Mouse (Mus musculus): ENCODE measurements around the gene Slc33a1. TPM values are rescaled to one million over a fixed set of nuclear protein-coding genes. Genes with fewer than 3 reads are reported as not detected.

Slc33a1 gene
- polyA plus RNA-seq (2015; fragmentation: Nextera tagmentation; extraction: Ambion mirVana): 17.4 and 17.8 TPM in 2 replicates

DNA sequence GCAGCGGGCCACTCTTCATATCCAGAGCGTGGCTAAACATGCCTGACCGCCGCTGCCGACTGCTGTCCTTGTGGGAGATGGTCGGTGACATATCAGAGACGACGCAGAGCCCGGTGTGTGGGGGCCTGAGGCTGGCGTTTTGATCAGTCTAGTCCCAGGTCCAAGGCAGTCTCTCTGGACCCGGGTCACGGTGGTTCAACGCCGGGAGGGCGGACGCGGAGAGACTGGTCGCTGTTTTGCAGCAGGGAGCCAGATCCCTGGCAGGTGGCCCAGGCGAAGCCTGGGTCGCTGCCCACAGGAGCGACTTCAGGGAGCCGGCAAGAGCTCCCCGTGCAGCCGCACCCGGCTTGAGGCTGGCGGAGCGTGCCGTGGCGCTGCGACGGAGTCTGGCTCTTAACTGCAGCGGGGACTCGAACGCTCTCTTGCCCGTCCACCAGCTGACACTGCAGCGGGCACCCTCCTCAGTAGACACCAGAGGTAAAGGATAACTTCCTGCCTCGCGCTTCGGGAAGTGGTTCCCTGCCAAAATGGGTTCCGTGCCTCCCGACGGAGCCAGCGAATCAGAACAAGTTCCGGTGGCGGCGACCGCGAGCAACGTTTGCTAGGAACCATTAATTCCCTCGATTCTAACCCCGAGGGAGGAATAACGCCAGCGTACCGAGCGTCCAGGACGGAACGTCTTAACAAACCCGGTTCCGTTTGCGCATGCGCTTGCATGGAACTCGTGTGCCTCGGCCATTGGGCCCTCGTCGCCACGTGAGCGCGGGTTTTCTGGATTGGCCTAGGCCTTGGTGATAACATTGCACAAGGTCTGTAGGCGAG is at the start of gene Slc33a1:
Slc33a1 (minus strand) TSS at position 669 of the 822 bp plus-strand sequence.
- Histone ChIP-seq H3K4me2 (peak within 1 kb of the TSS; percentile 70), H3K9me3 (no peaks in the 10 kb centered on the region), H3K9ac (peak within 1 kb of the TSS; percentile 86), H3K27me3 (0 out of 2 replicates have a peak, but pooled peaks cover 10% of the 10 kb centered on the region), H3K36me3 (no peaks in the 10 kb centered on the region), H3K4me3 (peak within 1 kb of the TSS; percentile 89), H3K27ac (replicated peaks) (peak within 1 kb of the TSS; percentile 90), H3K4me1 (replicated peaks) (peaks cover 36% of the 10 kb centered on the region)
- under 1% methylated on average over 69 of the region's 69 CpGs for WGBS
- ATAC-seq (ENCODE audit: low FRiP score, low read depth): peak; percentile 99

DNA sequence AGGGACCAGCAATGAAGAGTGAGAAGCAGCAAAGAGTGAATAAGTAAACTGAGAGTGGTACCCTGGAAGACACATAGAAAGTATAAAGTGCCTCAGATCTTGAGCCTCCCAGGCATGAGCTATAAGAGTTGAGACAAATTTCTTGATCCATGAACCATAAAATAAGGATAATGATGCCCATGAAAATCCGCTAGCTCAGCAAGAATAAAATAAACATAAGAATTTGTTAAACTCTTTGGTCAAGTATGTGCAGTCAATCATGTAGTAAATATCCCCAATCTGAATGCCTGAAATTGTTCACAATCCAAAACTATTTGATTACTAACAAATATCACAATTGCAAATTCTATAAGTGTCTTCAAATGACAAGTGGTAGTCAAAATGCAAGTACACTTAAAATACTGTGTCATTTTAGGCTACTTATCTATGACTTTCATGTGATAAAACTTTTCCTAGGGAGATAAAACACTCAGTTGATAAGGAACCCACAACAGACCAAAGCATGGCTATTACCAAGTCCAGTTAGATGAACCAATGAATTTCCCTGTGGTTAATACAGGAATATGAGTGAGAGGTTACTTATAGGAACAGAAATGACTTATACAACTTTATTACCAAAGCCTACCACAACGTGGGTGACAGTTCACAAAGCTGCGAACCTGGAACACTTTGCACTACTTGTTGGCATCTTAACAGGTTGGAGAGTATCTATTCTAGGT is 24.3 kb upstream of the Slc33a1 start:
- Histone ChIP-seq H3K4me1 (replicated peaks) (no peaks in the 10 kb centered on the region), H3K27me3 (no peaks in the 10 kb centered on the region), H3K27ac (replicated peaks) (no peak overlapping the region), H3K9ac (no peak overlapping the region), H3K4me2 (no peak overlapping the region), H3K9me3 (no peaks in the 10 kb centered on the region), H3K4me3 (no peak overlapping the region), H3K36me3 (peaks cover 60% of the 10 kb centered on the region)
- ATAC-seq (ENCODE audit: low FRiP score, low read depth): no peak
- WGBS: 94% methylated on average over 3 of the region's 3 CpGs

DNA sequence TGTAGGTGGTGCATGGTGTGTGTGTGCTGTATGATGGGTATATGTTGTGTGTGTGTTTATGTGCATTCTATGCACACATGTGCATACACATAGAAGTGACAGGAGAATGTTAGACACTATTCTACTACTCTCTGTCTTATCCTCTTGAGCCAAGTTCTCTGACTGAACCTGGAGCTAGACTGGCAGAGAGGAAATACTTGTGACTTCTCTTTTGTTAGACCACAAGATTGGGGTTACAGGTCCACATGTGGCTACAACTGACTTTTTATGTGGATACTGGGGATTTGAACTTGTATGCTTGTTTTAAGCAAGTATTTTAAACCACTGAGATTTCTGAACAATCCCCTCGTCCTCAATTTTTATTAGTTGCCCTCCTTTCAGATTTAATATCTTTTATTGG is 22.1 kb upstream of the Slc33a1 start:
- 93% methylated on average over 1 of the region's 1 CpGs for WGBS
- ATAC-seq (ENCODE audit: low FRiP score, low read depth): no peak
- Histone ChIP-seq H3K27me3 (no peaks in the 10 kb centered on the region), H3K36me3 (peaks cover 50% of the 10 kb centered on the region), H3K9me3 (no peaks in the 10 kb centered on the region), H3K4me3 (no peak overlapping the region), H3K4me1 (replicated peaks) (no peaks in the 10 kb centered on the region), H3K4me2 (no peak overlapping the region), H3K9ac (no peak overlapping the region), H3K27ac (replicated peaks) (no peak overlapping the region)

DNA sequence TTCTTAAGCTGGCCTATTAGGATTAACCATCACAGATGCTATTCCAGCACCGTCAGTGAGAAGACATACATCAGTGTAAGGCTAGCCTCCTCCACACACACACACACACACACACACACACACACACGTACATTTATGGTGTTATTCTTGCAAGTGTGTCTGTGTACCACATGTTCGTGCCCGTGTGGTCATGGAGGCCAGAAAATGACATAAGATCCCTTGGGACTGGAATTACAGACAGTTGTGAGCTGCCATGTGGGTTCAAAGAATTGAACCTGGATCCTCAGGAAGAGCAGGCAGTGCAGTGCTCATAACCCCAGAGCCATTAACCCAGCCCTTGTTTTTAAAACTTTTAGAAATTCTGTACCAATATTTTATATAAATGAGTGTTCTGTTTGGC is 13.3 kb upstream of the Slc33a1 start:
- Histone ChIP-seq H3K9me3 (no peaks in the 10 kb centered on the region), H3K36me3 (peaks cover 12% of the 10 kb centered on the region), H3K4me1 (replicated peaks) (peaks cover 26% of the 10 kb centered on the region), H3K9ac (no peak overlapping the region), H3K27ac (replicated peaks) (no peak overlapping the region), H3K4me2 (peak overlapping the region; percentile 83), H3K4me3 (peak overlapping the region; percentile 76; the same call in 1 of the 2 replicates), H3K27me3 (no peaks in the 10 kb centered on the region)
- ATAC-seq (ENCODE audit: low FRiP score, low read depth): no peak
- 57% methylated on average over 4 of the region's 4 CpGs for WGBS

DNA sequence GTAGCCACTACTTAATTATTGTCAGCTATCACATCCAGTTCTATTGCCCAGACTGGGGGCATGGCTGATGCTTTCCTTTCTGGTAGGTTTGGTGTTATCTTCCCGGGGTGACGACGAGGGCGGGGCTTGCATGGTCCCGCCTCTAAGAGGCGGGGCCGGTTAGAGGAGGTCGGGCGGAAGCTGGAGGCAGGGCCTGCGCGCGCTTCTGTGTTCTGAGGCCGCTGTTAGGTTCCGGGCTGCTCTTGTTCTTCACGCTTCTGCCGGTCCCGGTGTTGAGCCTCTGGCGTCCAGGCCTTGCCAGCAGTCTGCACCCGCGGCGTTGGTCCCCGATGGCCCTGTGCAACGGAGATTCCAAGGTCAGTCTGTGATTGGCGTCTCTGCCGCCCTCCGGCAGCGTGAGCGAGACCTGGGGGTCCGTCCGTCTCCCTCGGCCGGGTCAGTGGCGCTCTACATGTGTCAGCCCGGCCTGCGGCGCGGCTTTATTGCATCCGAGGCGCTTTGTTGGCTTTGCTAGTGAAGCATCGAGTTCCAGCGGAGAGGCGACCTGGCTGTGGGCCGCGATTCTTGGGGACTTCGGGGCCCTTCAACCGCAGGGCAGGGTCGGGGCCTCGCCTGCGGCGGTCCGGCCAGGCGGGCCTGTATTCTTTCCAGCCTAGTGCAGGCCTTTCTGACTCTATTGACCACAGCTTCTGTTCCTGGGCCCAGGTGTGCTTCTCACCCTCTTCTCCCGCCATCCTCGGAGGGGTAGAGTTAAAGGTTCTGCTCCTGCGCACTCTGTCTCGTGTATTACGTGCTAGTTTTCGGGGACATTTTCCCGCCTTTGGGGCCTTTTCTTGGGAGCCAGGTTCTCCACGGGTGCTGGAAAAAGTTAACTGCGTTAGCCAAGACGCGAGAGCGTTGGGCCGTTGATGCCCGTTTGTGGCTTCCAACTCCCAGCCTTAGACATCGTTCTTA is 11.7 kb upstream of the Slc33a1 start, which contains the start of gene Gmps:
Gmps (plus strand) TSS at position 152 of the 954 bp plus-strand sequence.
- Histone ChIP-seq H3K27me3 (no peaks in the 10 kb centered on the region), H3K4me2 (peak within 1 kb of the TSS; percentile 83), H3K9ac (peak within 1 kb of the TSS; percentile 92), H3K27ac (replicated peaks) (peak within 1 kb of the TSS; percentile 89), H3K4me3 (peak within 1 kb of the TSS; percentile 76), H3K4me1 (replicated peaks) (peaks cover 26% of the 10 kb centered on the region), H3K9me3 (no peaks in the 10 kb centered on the region), H3K36me3 (peaks cover 7% of the 10 kb centered on the region)
- peak; percentile 99 for ATAC-seq (ENCODE audit: low FRiP score, low read depth)
- under 1% methylated on average over 67 of the region's 67 CpGs for WGBS

DNA sequence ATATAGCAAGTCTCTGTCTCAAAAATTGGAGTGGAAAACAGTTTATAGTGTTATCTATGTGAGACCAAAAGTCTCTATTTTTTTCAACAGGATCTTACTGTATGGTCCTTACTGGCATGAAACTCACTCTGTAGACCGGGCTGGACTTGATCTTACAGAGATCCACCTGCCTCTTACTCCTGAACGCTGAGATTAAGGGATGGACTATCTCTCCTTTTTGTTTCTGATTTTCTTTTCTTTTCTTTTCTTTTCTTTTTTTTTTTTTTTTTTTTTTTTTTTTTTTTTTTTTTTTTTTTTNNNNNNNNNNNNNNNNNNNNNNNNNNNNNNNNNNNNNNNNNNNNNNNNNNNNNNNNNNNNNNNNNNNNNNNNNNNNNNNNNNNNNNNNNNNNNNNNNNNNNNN is 1.4 kb upstream of the Slc33a1 start:
- H3K9ac ChIP-seq: no peak overlapping the region
- H3K36me3 ChIP-seq: no peaks in the 10 kb centered on the region
- WGBS: 72% methylated on average over 2 of the region's 2 CpGs
- H3K27me3 ChIP-seq: 0 out of 2 replicates have a peak, but pooled peaks cover 10% of the 10 kb centered on the region
- H3K4me2 ChIP-seq: no peak overlapping the region
- no peak for ATAC-seq (ENCODE audit: low FRiP score, low read depth)
- H3K27ac ChIP-seq (replicated peaks): no peak overlapping the region
- no peak overlapping the region for H3K4me3 ChIP-seq
- peaks cover 27% of the 10 kb centered on the region for H3K4me1 ChIP-seq (replicated peaks)
- H3K9me3 ChIP-seq: no peaks in the 10 kb centered on the region

DNA sequence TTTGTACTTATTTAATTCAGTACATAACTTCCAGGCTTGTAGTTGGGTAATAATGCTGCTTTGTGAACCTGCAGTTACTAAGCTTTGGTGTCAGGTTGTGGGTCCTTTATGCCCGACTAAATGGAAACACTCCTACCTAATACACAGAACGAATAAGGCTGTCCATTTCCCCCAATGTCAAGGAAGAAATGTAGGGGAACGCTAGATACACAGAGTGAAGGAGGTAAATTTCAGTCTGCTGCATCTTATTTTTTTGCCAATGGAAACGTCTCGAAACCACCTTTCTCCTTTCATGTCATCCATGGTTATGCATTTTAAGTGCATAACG is 318 bp upstream of the Slc33a1 start:
- H3K4me1 ChIP-seq (replicated peaks): peaks cover 31% of the 10 kb centered on the region
- H3K4me3 ChIP-seq: peak overlapping the region; percentile 89
- 78% methylated on average over 6 of the region's 6 CpGs for WGBS
- no peak for ATAC-seq (ENCODE audit: low FRiP score, low read depth)
- 0 out of 2 replicates have a peak overlapping the region, but pooled peaks have one; percentile 26 for H3K9ac ChIP-seq
- H3K9me3 ChIP-seq: no peaks in the 10 kb centered on the region
- peak overlapping the region; percentile 70 for H3K4me2 ChIP-seq
- H3K27ac ChIP-seq (replicated peaks): peak overlapping the region; percentile 90
- no peaks in the 10 kb centered on the region for H3K36me3 ChIP-seq
- 0 out of 2 replicates have a peak, but pooled peaks cover 10% of the 10 kb centered on the region for H3K27me3 ChIP-seq

DNA sequence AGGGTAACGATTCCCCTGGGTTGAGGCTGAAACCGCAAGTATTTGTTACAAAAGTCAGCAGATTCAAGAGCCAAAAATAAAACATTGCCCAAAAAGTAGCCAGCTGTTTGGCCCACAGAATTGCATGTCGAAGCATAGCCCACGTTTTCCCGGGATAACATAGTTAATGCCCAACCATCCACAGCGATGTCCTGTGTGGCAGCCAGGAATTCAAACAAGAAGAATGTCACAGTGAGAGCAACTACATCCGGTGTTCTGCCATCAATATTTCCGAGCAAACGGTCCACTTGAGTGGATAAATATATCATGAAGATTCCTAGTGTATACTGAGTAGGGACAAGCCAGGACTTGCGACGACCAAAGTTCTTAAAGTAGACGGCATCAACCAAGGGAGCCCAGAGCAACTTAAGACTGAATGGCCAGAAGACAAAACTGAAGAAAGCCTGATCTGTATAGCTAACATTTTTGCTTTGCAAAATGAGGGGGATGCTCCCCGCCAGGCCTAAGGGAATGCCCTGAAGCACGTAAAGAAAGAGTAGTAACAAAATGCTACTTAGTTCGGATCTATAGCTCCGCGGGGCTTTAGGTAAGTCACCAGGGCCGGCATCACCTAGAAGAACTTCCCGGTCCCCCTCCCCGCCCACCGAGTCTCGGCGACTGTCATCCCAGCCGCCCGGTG is 1.0 kb downstream of the Slc33a1 start:
- H3K27ac ChIP-seq (replicated peaks): peak overlapping the region; percentile 90
- no peaks in the 10 kb centered on the region for H3K9me3 ChIP-seq
- peaks cover 38% of the 10 kb centered on the region for H3K4me1 ChIP-seq (replicated peaks)
- peak overlapping the region; percentile 86 for H3K9ac ChIP-seq
- no peak for ATAC-seq (ENCODE audit: low FRiP score, low read depth)
- WGBS: 6% methylated on average over 25 of the region's 25 CpGs
- H3K27me3 ChIP-seq: 0 out of 2 replicates have a peak, but pooled peaks cover 6% of the 10 kb centered on the region
- H3K4me2 ChIP-seq: peak overlapping the region; percentile 70
- peak overlapping the region; percentile 89 for H3K4me3 ChIP-seq
- no peaks in the 10 kb centered on the region for H3K36me3 ChIP-seq

DNA sequence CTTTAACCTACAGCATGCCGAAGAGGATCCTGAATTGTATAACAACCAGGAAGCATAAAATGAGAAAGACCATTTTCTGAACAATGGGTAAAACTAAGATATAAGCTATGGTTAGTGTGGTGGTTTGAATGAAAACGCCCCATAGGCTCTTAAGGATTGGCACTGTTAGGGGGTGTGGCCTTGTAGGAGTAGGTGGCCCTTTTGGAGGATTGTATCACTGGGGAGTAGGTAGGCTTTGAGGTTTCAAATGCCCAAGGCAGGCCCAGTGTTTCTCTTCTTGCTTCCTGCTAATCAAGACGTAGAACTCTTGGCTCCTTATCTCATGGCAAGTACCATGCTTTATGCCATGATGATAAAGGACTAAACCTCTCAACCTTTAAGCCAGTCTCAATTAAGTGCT is 14.7 kb downstream of the Slc33a1 start:
- ATAC-seq (ENCODE audit: low FRiP score, low read depth): no peak
- Histone ChIP-seq H3K36me3 (0 out of 2 replicates have a peak, but pooled peaks cover 5% of the 10 kb centered on the region), H3K27me3 (no peaks in the 10 kb centered on the region), H3K9me3 (no peaks in the 10 kb centered on the region), H3K27ac (replicated peaks) (no peak overlapping the region), H3K9ac (no peak overlapping the region), H3K4me1 (replicated peaks) (no peaks in the 10 kb centered on the region), H3K4me2 (no peak overlapping the region), H3K4me3 (no peak overlapping the region)
- 88% methylated on average over 3 of the region's 3 CpGs for WGBS

DNA sequence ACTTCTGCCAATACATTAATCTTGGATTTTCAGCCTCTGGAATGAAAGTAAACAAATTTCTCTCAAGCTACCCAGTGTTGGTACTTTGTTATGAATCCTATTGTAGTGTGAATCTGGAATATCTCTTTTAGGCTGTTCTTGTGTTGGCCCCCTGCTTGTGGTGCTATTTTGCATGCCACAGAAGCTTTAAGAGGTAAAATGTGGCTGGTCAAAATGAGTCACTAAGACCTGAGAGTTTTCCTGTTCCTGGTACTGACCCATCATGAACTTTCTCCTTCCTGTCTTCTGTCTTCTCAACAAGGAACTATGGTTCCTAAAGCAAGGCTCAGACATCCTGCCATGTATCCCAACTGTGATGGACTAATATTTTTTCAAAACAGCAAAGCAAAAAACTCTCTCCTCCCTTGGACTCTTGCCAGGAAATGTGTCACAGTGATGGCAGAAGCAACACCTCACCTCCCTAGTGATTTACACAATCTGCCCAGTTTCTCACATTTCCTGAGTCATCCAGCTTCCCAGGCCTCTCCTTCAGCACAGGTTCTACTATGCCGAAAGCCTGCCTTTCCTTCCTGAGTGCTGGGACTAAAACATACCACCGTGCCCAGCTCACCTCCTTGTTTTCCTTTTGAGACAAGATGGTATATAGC is 23.2 kb downstream of the Slc33a1 start:
- WGBS: 90% methylated on average over 2 of the region's 2 CpGs
- Histone ChIP-seq H3K9me3 (no peaks in the 10 kb centered on the region), H3K9ac (no peak overlapping the region), H3K36me3 (peaks cover 8% of the 10 kb centered on the region; the same call in 1 of the 2 replicates), H3K4me2 (no peak overlapping the region), H3K4me1 (replicated peaks) (no peaks in the 10 kb centered on the region), H3K27me3 (no peaks in the 10 kb centered on the region), H3K4me3 (no peak overlapping the region), H3K27ac (replicated peaks) (no peak overlapping the region)
- ATAC-seq (ENCODE audit: low FRiP score, low read depth): no peak

All from hindbrain, embryonic 15.5 days (tissue).